Mouse (Mus musculus): ENCODE measurements around the gene Klrb1f.
"Not testable (repeated sequence)": the region's sequence is repeated elsewhere in the genome, so short reads cannot be mapped to it uniquely, and the experiment has no call there.

Gene Klrb1f

DNA sequence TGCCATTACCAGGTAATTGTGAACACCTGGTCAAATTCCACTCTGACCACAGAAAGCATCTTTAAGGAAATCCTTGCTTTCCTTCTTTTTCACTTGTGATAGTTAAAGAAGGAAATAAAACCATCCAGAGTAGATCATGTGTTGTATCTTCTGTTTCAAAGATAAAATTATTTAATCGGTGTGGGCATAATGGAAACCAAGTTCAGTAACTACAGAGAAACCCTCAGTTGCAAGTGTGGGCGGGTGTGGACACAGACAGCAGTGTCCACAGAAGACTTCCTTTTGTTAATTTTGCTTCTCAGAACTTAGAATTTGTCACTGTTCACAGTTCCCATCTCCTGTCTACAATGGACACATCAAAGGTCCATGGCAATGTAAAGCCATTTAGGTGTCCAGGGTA lies at the start of gene Klrb1f:
Klrb1f (plus strand) TSS at position 301 of the 400 bp plus-strand sequence.
- DNase-seq (ENCODE audit: low spot score in 2 of 2): no peak

DNA sequence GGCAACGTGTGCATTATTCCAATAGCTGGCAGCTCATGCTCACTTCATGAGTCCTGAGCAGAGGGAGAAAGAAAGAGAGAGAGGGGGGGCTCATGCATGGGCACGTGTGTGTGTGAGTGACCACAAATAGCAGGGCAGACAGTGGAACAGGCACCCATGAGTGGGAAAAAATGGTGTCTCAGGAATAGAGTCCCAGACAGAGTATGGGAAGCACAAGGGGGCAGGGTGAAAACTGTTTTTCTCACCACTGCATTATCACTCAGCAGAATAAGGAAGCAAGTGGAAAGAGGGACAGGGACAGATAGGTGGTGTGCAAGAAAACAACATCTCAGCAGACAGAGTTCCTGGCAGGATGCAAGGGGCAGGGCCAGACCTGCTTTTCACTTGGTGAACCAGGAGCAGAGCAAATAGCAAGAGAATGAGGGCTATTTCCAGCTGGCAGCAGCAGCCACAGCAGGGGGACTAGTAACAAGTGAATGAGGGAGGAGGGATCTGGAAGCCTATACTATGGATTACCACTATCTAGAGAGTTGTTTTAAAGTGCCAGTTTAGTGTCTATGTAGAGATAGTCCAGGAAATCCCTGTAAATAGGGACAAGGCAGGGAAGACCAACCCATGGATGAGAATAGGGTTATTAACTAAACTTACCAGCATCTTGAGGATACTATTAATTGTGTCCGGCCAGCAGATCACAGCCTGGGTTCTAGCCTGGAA lies 49.5 kb upstream of the Klrb1f start:
- DNase-seq (ENCODE audit: low spot score in 2 of 2): no peak

DNA sequence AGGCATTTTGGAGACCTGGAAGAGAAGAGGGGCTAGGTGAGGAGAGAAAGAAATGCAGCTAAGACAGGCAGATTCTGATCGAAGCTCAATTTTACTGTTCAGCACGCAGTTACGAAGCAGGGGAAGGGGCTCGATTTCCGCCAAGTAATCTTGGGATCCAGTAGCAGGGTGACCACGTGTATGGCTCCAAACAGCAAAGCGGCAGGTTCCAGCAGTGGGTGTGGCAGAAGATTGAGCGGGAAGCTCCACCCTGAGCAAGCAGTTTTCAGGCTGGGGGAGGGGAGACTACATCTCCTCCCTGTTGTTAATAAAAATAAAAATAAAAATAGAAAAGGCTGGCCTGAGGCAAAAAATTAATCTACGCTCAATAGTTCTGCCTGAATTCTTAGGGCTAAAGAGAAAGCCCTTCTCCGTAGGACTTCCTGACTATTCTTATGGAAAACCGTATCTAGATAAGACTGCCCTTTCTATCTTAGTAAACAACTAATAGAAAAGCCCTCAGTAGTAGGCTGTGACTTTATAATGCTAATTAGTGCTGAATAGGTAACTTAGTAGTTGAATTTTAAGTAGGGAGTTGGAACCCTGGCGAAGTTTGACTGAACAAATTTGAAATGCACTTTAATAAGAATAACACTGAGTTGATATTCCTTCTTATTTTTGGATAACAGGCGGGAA lies 48.8 kb upstream of the Klrb1f start:
- DNase-seq (ENCODE audit: low spot score in 2 of 2): no peak

DNA sequence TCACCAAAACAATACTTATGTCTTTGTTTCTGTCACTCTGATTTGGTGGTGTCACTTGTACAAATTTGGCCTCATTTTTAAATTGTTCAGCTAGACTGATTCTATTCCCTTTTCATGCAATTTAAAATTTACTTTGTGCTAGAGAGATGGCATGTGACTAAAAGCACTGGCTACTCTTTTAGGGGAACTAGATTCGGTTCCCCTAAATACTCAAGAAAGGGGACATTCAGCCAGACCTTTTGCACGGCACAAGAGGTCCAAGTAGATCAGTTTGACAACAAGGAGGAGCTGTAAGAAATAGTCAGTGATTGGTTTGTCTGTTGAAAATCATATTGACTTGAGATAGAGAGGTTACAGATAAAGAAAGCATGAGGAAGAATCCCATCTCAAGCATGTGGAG lies 44.3 kb upstream of the Klrb1f start:
- no peak for DNase-seq (ENCODE audit: low spot score in 2 of 2)

DNA sequence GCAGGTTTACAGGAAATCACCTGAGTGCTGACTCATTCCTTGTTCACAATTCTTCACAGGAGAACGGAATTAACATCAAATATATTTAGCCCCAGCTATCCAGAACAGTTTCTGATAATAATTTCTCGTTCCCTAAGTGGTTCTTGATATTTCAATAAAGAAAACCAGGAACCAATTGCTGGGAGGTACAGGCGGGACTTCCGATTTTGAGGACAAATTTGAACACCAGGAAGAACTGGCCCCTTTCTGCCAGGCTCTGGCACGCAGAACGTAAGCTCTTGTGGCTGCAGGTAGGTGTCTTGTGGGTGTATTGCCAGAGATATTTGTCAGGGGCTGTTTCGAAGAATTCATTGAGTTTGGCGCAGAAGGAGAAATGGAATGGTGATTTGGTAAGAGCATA lies 37.1 kb upstream of the Klrb1f start:
- DNase-seq (ENCODE audit: low spot score in 2 of 2): no peak

DNA sequence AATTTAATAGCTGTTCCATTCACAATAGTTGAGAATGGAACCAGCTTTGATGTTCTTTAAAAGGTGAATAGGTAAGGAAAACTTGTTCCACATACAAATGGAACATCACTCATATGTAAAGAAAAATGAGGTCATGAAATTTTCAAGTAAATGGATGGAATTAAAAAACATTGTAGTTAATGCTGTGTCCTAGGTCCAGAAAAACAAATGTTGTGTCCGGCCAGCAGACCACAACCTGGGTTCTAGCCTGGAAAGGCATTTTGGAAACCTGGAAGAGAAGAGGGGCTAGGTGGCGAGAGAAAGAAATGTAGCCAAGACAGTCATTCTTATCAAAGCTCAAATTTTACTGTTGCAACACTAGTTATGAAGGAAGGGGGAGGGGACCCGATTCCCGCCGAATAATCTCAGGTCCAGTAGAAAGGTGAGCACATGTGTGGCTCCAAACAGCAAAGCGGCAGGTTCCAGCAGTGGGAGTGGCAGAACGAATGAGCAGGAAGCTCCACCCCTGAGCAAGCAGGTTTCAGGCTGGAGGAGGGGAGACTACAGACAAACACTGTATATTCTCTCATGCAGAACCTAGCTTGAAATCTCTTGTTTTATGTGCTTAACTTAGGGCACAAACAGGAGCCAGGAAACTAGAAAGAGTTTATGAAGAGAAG lies 35.7 kb upstream of the Klrb1f start:
- not testable (repeated sequence) for DNase-seq (ENCODE audit: low spot score in 2 of 2)

DNA sequence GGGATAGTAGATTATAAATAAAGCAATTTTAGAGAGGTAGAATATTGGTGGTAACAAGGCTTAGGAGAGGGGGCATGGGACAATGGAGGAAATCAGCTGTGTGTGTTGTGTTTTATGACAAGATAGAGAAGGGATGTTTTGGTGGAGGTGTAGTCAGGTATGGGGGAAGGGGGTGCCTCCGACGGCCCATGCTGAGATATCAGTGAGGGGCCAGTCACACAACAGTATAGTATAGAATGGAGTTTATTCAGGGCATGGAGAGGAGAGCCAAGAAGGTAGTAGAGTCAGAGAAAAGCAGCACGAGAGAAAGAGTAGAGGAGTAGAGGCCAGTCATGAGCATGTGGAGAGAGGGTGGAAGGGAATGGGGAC lies 35.2 kb upstream of the Klrb1f start:
- no peak for DNase-seq (ENCODE audit: low spot score in 2 of 2)

DNA sequence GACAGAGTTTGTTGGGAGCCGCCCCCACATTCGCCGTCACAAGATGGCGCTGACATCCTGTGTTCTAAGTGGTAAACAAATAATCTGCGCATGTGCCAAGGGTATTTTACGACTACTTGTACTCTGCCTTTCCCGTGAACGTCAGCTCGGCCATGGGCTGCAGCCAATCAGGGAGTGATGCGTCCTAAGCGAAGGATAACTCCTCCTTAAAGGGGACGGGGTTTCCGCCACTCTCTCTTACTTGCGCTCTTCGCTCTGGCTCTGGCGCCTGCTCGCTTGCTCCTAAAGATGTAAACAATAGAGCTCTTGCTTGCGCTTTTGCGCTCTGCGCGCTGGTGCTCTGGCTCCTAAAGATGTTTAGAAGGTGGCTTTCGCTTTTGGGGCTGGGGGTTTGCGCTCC lies 33.7 kb upstream of the Klrb1f start:
- not testable (repeated sequence) for DNase-seq (ENCODE audit: low spot score in 2 of 2)

DNA sequence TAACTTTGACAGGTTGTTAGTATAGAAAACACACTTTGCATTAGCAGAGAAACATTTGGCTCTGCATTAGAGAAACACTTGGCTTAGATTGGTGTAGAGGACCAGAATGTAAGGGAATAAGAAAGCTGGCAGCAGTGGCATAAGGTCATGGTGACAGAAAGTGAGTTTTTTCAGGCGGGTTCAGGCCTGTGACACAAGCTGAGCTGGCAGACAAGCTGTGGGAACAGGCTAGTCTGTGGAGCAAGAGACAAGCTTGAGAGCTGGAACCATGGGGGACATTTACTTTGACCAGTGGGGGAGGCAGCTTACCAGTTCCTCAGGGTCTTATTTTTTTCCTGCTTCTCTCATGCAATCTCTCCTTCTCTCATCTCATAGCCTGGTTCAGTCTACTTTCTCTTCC lies 32.7 kb upstream of the Klrb1f start:
- no peak for DNase-seq (ENCODE audit: low spot score in 2 of 2)

DNA sequence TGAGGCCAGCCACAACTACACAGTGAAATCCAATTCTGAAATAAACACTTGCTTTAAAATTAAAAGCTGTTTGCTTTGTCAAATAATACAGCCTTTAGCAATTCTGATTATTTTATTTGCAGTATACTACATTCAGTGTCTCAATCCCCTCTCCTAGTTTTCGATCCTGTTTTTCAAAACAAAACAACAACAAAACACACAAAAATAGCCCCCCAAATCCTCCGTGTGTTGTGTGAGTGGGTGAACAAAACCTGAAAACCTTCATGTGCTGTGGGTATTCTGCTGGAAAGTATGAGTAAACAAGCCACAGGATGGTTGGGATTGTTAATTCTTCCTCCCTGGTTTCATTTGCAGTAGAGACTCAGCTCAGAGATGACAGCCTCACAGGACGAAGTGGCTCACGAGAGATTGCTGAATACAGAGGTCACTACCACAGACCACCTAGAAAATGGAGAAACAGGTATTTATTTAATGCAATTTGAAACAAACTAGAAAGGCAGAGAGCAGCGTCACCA lies 31.9 kb upstream of the Klrb1f start:
- no peak for DNase-seq (ENCODE audit: low spot score in 2 of 2)

DNA sequence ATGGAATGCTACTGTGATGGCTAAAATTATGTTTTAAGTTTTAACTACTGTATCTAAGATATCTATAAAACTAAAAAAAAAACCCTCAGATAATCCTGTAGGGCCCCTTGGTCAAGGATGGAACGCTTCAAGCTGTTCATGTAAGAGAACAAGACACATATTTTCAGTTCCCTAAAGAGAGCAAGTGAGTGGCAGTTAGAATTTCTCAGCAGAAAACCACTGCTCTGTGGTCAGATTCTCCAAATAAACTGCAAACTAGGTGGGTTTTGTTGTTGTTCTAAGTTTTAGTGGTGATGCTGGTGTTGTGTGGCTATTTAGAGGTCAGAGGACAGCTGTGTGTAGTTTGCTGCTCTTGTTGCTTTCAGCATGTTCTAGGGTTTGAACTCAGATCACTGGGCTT lies 31.3 kb upstream of the Klrb1f start:
- no peak for DNase-seq (ENCODE audit: low spot score in 2 of 2)

DNA sequence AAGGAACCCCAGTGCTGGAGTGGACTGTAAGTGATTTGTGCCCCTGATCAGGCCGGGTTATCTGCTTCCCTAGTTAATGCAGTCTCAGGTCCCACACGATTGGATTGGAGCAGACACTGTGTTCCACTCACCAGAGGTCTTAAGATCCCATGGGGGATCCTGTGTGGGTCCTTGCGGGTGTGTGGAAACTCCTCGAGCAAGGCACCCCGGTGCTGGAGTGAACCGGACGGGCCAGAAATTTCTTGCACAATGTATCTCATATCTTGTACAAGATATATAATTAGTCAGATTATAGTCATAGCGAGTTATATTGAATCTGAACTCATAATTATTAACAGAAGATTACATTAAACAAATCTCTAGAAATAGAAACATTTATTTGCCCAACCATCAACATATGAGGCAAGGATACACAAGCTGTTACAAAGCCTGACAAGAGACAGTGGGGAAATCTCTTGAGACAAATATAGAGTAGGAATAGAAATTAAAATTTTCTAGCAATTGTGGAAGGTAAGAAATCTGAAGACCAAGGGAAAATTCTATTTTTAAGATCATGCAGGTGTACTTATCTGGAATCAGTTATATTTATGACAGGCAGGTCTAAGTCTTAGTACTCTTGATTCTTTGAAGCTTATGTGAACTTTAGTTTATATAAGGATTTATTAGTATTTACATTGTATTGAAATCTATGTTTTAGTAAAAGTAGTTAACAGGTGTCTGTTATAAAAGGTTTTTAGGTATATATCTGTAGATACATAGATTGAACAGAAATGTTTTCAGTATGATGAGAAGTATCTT lies 18.1 kb upstream of the Klrb1f start:
- DNase-seq (ENCODE audit: low spot score in 2 of 2): no peak

DNA sequence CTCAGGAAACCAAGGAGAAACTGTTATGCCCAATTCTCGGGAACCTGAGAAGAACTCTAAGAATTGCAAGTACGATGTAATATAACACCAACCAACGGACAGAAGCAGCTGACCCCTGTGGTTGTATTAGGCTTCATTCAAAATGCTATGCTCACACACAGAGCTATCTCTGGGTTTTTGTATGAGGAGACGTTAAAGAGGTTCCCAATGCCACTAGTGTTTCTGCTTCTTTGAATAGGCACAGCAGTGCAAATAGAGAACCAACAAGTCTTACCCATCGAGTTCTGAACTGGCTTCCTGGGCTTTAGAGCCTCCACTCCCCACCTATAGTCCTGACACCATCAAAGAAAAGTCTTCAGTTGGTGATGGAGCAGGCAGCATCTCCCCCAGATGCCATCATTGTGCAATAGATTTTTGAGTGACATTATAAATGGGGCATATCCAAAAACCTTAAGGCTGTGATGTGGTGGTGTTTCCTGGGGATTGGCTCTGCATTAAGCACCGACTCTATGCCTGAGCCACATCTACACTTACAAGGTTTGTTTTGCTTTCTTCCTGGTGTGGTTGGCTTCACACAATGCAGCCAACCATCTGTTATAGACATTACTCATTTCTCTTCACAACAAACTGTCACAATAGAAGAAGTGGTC lies 15.4 kb upstream of the Klrb1f start:
- no peak for DNase-seq (ENCODE audit: low spot score in 2 of 2)

DNA sequence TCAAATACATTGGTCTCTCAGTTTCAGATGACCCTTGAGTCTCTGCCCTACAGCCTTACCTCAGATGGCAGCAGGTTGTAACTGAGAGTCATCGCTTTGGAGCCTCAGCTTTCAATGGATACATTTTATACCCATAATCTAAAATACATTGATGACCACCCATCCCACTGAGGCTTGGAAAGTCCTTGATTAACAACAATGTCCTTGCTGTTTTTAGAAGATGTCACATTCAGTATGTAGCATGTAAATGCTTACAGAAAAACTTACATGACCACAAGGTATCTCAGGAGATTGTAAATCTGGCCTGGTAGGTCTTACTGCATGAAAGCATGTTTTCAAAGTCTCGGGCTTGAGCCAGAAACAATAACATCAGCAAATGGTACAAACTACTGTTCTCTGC lies 14.7 kb upstream of the Klrb1f start:
- DNase-seq (ENCODE audit: low spot score in 2 of 2): no peak

DNA sequence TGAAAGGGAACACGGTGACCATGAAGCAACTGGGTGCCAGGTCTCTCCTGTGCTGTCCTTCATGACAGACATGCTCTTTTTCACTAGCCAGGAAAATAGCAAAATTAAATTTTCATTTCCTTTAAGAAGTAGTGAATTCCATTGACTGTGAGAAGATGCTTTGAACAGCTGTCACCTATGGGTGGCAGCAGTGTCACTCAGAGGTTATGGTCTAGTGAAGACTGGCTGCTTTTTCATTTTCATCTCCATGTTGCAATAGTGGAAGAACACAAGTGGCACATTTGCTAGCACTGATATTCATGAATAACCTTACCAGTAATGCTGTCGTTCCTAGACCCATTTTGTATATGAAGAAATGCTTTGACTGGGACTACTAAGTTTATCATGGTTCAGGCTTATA lies 12.3 kb upstream of the Klrb1f start:
- DNase-seq (ENCODE audit: low spot score in 2 of 2): no peak

DNA sequence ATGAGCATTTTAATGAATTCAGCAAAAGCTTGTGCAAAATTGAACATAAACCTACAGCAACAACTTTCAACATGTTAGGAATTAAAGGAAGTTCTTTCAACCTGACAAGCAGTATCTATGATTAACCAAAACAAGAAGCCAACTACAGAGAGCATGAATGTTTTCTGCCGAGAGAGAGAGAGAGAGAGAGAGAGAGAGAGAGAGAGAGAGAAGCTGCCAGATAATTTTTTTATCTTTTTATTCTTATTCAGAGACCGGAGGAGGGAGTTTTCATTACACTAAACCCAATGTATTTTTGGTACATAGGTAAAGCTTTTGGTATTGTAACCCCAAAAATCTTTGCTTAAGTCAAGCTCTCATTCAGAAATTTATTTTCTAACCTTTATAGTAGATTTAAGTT lies 10.7 kb upstream of the Klrb1f start:
- no peak for DNase-seq (ENCODE audit: low spot score in 2 of 2)

DNA sequence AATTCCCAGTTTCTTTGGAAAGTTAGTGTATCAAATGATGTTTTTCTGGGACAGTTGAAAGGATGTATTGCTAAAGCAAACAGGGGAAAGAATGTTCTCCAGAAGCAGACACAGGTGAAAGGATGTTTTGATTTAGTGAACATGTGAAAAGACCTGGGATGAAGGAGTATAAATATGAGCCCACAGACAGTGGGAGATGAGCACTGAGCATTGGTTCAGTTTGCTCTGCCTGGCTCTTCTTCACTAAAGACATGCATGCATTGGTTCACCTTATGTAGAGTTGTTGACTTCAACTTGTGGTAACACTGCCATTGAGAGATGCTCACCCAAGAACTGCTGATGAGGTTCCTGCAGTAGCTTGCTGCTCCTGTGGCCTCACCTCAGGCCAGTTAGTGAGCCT lies 9.4 kb upstream of the Klrb1f start:
- no peak for DNase-seq (ENCODE audit: low spot score in 2 of 2)

DNA sequence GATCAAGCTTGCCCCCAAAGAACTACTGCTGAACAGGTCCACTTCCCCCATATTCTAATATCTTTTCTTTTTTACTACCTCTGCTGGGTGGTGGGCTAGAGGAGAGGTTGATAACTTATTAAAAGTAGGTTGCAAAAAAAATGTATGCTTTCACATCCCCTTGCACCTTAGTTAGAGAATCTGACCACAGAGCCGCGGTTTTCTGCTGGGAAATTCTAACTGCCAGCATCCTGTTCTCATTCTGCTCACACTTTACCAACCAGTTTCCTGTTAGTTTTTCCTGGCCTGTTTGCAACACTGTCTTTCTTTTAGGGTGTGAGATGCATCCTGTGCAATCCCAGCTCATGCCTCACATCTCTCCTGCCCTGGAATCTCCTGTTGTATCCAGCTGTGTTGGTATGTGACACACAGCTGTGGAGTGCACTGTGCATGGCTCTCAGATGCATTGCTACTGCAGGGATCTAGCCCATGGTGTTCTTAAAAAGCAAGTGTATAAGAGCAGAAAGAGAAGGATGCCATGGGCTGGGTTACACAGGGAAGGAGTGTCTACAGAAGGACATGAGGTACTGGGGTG lies 8.7 kb upstream of the Klrb1f start:
- no peak for DNase-seq (ENCODE audit: low spot score in 2 of 2)

DNA sequence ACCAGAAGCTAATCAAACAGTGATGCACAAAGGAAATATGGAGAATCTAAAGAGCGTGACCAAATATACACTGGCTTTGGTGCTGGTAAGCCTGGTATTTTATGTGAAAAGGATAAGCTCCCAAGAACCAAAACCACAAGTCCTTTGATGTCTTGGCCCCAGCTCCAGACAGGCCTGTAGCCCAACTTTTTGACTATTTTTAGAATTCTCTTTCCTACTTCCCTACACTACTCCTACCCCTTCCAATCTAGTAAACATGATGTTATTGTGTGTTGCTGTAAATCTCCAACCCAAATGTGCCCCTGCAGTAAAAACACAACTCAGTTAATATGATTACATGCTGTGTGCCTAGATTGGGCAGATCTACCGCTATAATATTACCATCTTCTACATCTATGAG lies 4.2 kb upstream of the Klrb1f start:
- DNase-seq (ENCODE audit: low spot score in 2 of 2): no peak

DNA sequence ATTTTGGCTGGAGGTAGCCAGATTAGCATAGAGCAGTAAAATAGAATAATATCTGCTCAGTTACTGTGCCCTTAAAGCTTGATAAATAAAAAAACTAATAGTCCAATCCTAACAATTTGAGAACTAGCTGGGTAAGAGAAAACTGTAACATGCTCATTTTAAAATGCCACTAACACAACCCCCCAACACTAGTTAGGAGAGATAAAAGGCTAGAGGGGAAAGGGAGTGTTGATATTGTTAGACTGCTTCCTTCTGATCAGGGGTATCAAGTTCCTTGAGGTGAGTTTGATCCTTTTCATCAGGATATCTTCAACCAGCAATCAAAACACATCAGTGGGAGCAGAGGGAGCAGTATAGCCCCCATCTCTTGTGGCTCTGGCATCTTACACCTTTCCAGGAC lies 3.2 kb upstream of the Klrb1f start:
- no peak for DNase-seq (ENCODE audit: low spot score in 2 of 2)

DNA sequence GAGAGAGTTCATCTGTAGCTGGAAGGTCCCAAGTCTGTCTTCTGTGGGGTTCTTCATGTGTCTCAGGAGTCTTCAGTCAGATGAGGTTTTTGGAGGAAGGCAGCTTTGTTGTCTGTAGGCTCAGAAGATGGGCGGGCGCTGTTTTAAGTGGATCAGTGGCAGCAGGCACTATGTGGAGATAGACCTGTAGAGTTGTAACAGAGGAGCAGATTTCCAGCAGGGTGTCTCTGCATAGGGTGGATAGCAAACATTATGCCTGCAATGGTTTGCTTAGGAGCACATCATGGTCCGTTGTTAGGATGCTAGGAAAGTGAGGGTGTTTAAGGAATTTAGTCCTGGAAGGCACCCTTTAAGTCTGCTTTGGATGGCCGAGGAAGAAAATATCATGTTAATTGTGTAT lies 2.7 kb downstream of the Klrb1f start:
- DNase-seq (ENCODE audit: low spot score in 2 of 2): no peak

Measured in urinary bladder, postnatal 4 days (tissue).